Mouse (Mus musculus): ENCODE measurements at regions not wholly inside any gene's neighbourhood (a gene's known extent, or its start where the extent isn't known, plus 50 kb on each side); places are given as distances from the start of the nearest gene placed in this dataset.

- H3K4me3 ChIP-seq (replicated peaks; ENCODE audit: control insufficient read depth, low read depth, low read length): no peak overlapping the region
- peaks cover 3% of the 10 kb centered on the region for H3K4me1 ChIP-seq (ENCODE audit: control insufficient read depth, insufficient read depth, low read length)
- H3K27ac ChIP-seq (ENCODE audit: control insufficient read depth, insufficient read depth, low read depth, low read length, poor library complexity): no peak overlapping the region
- 80% methylated on average over 6 of the region's 6 CpGs for WGBS
- no peak for TF ChIP-seq CTCF (IDR thresholded peaks at IDR 0.05; ENCODE audit: control insufficient read depth, insufficient read depth, low read length)
- TF ChIP-seq POLR2A (IDR thresholded peaks at IDR 0.05; ENCODE audit: borderline replicate concordance, control insufficient read depth, low read depth, low read length): no peak
These were observed 367.0 kb downstream of the Cd83 start for GRCm38 (mm10) chr13:44151526-44151925.

GRCm38 (mm10) chr13:44152806-44153613 is 368.4 kb downstream of the Cd83 start:
- no peak overlapping the region for H3K4me3 ChIP-seq (replicated peaks; ENCODE audit: control insufficient read depth, low read depth, low read length)
- WGBS: 25% methylated on average over 10 of the region's 10 CpGs
- peaks cover 3% of the 10 kb centered on the region for H3K4me1 ChIP-seq (ENCODE audit: control insufficient read depth, insufficient read depth, low read length)
- TF ChIP-seq POLR2A (IDR thresholded peaks at IDR 0.05; ENCODE audit: borderline replicate concordance, control insufficient read depth, low read depth, low read length): no peak
- TF ChIP-seq CTCF (IDR thresholded peaks at IDR 0.05; ENCODE audit: control insufficient read depth, insufficient read depth, low read length): no peak
- no peak overlapping the region for H3K27ac ChIP-seq (ENCODE audit: control insufficient read depth, insufficient read depth, low read depth, low read length, poor library complexity)

- Histone ChIP-seq H3K27ac (ENCODE audit: control insufficient read depth, insufficient read depth, low read depth, low read length, poor library complexity) (no peak overlapping the region), H3K4me1 (ENCODE audit: control insufficient read depth, insufficient read depth, low read length) (peaks cover 3% of the 10 kb centered on the region), H3K4me3 (replicated peaks; ENCODE audit: control insufficient read depth, low read depth, low read length) (no peak overlapping the region)
- TF ChIP-seq POLR2A (IDR thresholded peaks at IDR 0.05; ENCODE audit: borderline replicate concordance, control insufficient read depth, low read depth, low read length): no peak
- peak; percentile 20; the same call in 1 of the 2 replicates for TF ChIP-seq CTCF (IDR thresholded peaks at IDR 0.05; ENCODE audit: control insufficient read depth, insufficient read depth, low read length)
- WGBS: 87% methylated on average over 5 of the region's 5 CpGs
These were observed 369.2 kb downstream of the Cd83 start for GRCm38 (mm10) chr13:44153784-44154183.

GRCm38 (mm10) chr13:44155956-44156355 is 371.4 kb downstream of the Cd83 start:
- peaks cover 3% of the 10 kb centered on the region for H3K4me1 ChIP-seq (ENCODE audit: control insufficient read depth, insufficient read depth, low read length)
- WGBS: 77% methylated on average over 4 of the region's 4 CpGs
- H3K4me3 ChIP-seq (replicated peaks; ENCODE audit: control insufficient read depth, low read depth, low read length): no peak overlapping the region
- H3K27ac ChIP-seq (ENCODE audit: control insufficient read depth, insufficient read depth, low read depth, low read length, poor library complexity): no peak overlapping the region
- TF ChIP-seq CTCF (IDR thresholded peaks at IDR 0.05; ENCODE audit: control insufficient read depth, insufficient read depth, low read length): no peak
- no peak for TF ChIP-seq POLR2A (IDR thresholded peaks at IDR 0.05; ENCODE audit: borderline replicate concordance, control insufficient read depth, low read depth, low read length)

- no peak overlapping the region for H3K4me3 ChIP-seq (replicated peaks; ENCODE audit: control insufficient read depth, low read depth, low read length)
- H3K27ac ChIP-seq (ENCODE audit: control insufficient read depth, insufficient read depth, low read depth, low read length, poor library complexity): no peak overlapping the region
- TF ChIP-seq POLR2A (IDR thresholded peaks at IDR 0.05; ENCODE audit: borderline replicate concordance, control insufficient read depth, low read depth, low read length) (no peak), CTCF (IDR thresholded peaks at IDR 0.05; ENCODE audit: control insufficient read depth, insufficient read depth, low read length) (no peak)
- 75% methylated on average over 3 of the region's 3 CpGs for WGBS
- H3K4me1 ChIP-seq (ENCODE audit: control insufficient read depth, insufficient read depth, low read length): peaks cover 3% of the 10 kb centered on the region
These were observed 372.0 kb downstream of the Cd83 start for GRCm38 (mm10) chr13:44156546-44156945.

GRCm38 (mm10) chr13:44157236-44157635 is 372.7 kb downstream of the Cd83 start:
- Histone ChIP-seq H3K27ac (ENCODE audit: control insufficient read depth, insufficient read depth, low read depth, low read length, poor library complexity) (no peak overlapping the region), H3K4me1 (ENCODE audit: control insufficient read depth, insufficient read depth, low read length) (peaks cover 3% of the 10 kb centered on the region), H3K4me3 (replicated peaks; ENCODE audit: control insufficient read depth, low read depth, low read length) (no peak overlapping the region)
- 79% methylated on average over 4 of the region's 4 CpGs for WGBS
- TF ChIP-seq CTCF (IDR thresholded peaks at IDR 0.05; ENCODE audit: control insufficient read depth, insufficient read depth, low read length) (no peak), POLR2A (IDR thresholded peaks at IDR 0.05; ENCODE audit: borderline replicate concordance, control insufficient read depth, low read depth, low read length) (no peak)

GRCm38 (mm10) chr13:44158364-44158763 is 373.8 kb downstream of the Cd83 start:
- TF ChIP-seq POLR2A (IDR thresholded peaks at IDR 0.05; ENCODE audit: borderline replicate concordance, control insufficient read depth, low read depth, low read length) (no peak), CTCF (IDR thresholded peaks at IDR 0.05; ENCODE audit: control insufficient read depth, insufficient read depth, low read length) (no peak)
- WGBS: 79% methylated on average over 6 of the region's 6 CpGs
- Histone ChIP-seq H3K4me1 (ENCODE audit: control insufficient read depth, insufficient read depth, low read length) (no peaks in the 10 kb centered on the region), H3K4me3 (replicated peaks; ENCODE audit: control insufficient read depth, low read depth, low read length) (no peak overlapping the region), H3K27ac (ENCODE audit: control insufficient read depth, insufficient read depth, low read depth, low read length, poor library complexity) (no peak overlapping the region)

GRCm38 (mm10) chr13:44159346-44159745 is 374.8 kb downstream of the Cd83 start:
- H3K4me3 ChIP-seq (replicated peaks; ENCODE audit: control insufficient read depth, low read depth, low read length): no peak overlapping the region
- 90% methylated on average over 2 of the region's 2 CpGs for WGBS
- no peaks in the 10 kb centered on the region for H3K4me1 ChIP-seq (ENCODE audit: control insufficient read depth, insufficient read depth, low read length)
- no peak for TF ChIP-seq CTCF (IDR thresholded peaks at IDR 0.05; ENCODE audit: control insufficient read depth, insufficient read depth, low read length)
- no peak overlapping the region for H3K27ac ChIP-seq (ENCODE audit: control insufficient read depth, insufficient read depth, low read depth, low read length, poor library complexity)

- H3K27ac ChIP-seq (ENCODE audit: control insufficient read depth, insufficient read depth, low read depth, low read length, poor library complexity): no peak overlapping the region
- H3K4me3 ChIP-seq (replicated peaks; ENCODE audit: control insufficient read depth, low read depth, low read length): no peak overlapping the region
- no peaks in the 10 kb centered on the region for H3K4me1 ChIP-seq (ENCODE audit: control insufficient read depth, insufficient read depth, low read length)
- TF ChIP-seq POLR2A (IDR thresholded peaks at IDR 0.05; ENCODE audit: borderline replicate concordance, control insufficient read depth, low read depth, low read length) (no peak), CTCF (IDR thresholded peaks at IDR 0.05; ENCODE audit: control insufficient read depth, insufficient read depth, low read length) (no peak)
These were observed 380.2 kb downstream of the Cd83 start for GRCm38 (mm10) chr13:44164746-44165145.

Data from bone marrow, adult 2 months (tissue).